Mouse (Mus musculus): ENCODE data around the gene Neb.
A peak's percentile ranks its signal among the peaks of the same experiment; 100 is the strongest.

The Neb gene

GRCm38 (mm10) chr2:52378448-52378804 is at the start of gene Neb:
Gene Neb, minus strand, starts transcription at chr2:52378474.
- no peak for DNase-seq (ENCODE audit: low read depth)

DNA sequence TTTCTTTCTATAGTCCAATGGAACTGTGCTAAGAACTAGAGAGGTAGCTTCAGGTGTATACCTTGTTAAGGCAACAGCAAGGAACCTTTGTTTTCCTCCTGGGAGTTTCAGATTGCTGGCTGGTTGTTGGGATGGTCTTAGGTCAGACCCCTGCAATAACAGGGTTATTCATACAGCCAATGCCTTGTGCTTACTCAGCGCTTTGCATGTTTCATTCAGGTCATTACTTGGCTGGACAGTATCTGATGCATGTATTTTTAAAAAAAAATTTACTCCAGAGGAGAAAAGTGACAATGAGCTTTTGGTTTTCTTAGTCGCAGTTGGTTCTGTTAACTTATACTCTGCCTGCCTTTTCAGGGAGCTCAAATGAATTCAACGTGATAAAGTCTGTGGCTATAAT is 49.1 kb upstream of the Neb start:
- DNase-seq (ENCODE audit: low read depth), result no peak

DNA sequence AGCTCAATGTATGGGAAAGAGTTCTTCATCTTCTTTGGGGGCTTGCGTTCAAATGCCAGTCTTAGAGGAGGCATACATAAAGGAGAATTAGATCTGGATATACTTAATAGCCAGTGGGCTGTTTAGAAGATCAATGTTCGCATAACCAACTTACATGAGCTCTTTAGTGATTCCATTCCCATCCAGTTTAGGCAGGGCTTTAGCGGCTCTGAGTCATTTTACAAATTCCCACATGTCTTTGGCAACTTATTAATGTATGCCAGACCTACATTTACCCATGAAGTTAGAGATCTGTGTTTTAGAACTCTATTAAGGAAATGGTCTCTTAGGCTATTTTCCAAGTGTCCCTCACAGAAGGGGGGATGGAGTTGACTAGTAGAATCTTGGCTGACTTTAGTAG is 47.8 kb upstream of the Neb start:
- no peak for DNase-seq (ENCODE audit: low read depth)

DNA sequence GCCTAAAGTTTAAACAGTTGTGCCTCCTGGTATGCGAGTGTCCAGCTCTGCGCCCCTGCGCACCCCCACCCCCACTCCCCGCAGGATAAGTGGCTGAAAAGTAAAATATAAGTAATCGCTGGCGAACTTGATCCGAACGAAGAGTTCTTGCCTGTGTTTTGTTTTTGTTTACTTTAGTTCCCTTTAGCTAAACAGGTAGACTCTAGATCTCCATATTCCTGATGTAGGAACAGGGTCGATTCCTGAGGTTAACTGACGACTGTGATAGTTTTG is 47.2 kb upstream of the Neb start:
- no peak for DNase-seq (ENCODE audit: low read depth)

DNA sequence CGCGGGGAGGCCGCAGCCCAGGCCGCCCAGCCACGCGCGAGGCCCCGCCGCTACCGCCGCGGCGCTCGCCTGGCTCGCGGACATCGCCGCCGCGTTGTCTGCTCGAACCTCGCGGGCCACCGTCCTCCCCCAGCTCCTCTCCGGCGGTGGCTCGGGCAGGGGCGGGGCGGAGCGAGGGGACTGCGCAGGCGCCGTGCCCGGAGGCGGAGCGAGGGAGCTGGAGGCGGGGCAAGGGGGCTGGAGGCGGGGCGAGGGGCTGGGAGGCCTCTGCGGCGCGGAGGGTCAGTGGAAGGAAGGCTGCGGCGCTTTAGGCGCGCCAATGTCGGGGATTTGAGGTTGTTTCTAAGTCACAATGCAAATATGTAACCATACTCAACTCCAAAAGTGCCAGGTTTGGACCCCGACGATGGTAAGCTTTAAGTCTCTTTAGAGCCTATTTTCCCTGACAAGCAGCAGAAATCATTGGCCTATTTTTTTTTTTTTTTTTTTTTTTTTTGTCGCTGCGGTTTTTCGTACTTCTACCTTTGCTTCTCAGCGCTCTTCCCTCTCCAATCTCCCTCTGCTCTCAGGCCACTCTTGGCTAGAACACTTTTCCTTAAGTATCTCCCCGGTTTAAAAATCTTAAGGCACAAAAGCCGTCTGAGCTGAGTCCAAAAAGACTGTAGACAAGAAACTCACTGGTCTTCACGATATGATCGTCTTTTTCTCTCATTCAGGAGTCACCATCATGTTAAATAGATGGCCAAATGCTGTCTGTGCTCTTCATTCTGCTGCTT is 46.7 kb upstream of the Neb start, which contains the start of gene Arl5a:
Gene Arl5a (minus strand): TSS at position 155 of the 776 bp plus-strand sequence.
- DNase-seq (ENCODE audit: low read depth), result peak; percentile 94

- DNase-seq (ENCODE audit: low read depth), result peak; percentile 66
Measured at GRCm38 (mm10) chr2:52424248-52424728, 46.0 kb upstream of the Neb start.

DNA sequence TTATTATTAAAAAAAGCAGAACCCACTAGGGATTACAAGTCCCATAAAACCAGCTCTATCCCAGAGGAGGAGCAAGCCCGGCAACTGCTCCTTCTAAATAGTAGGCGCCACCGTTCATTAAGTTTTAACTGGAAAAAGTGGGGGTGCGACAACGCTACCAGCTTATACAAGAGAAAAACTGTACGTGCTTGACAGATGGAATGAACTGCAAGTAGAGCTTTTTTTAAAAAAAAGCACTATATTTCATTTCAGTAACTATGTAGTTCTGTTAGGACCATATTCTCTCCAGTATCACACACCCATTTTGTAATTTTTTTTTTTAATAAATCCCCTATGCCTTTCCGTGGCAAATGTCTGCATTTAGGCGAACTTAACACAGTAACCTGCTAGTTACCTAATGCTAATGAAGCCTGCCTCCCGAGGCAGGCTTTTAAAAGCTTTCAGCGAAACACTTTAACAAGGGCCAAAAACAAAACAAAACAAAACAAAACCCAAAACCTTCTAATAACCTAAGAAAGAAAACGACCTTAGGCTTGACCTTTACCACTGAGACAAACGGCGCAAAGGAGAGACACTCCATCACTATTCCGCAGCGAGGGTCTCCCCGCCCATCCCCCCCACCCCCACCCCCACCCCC is 45.5 kb upstream of the Neb start:
- peak; percentile 22 for DNase-seq (ENCODE audit: low read depth)

GRCm38 (mm10) chr2:52422871-52423610 is 44.8 kb upstream of the Neb start:
- DNase-seq (ENCODE audit: low read depth), result no peak

DNA sequence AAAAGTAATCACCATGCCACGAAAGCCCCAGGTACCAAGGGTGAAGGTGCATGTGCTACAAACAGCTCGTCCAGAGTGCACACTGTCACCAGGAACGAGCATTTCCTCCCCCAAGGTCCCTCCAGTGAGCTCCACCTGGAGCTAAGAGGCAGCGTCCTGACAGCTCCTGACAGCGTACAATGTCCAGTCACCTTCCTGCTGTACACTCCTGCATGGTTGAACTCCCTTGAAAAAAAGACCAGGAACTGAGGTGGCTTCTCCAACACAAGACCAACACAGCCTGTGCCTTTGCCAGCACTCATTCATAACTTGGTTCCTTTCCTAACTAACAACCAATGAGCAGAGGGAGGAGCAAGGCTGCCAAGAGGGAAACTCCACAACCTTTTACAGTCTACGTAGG is 42.9 kb upstream of the Neb start:
- DNase-seq (ENCODE audit: low read depth), result peak; percentile 39

DNA sequence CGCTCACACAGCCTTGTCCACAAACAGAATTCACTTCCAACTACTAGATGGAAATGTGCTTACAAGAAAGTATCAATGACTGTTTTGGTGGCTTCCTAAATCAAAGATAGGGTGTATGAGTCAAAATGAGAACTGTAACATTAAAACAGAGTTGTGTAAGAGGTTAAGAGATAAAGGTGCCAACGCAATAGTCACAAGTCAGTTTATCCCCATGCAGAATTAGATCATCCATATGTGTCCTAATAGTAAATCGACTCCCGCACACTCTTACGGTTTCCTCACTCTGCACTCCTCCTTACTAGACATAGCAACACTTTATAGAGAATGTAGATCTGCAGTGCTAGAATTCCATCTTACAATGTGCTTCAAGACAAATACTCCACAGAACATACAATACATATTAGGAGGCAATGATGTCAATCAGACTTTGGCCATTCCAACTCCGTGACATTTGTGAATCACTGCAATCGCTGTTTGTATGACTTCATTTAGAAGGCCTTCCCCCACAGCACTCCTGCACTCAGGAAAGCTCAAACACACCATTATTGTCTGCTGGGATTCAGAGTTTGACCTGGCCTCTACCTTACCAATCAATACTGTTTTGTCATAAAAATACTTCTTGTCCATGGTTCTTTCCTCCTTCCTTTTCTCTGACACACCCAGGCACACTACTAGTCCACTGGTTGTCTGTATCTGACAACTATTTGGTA is 41.9 kb upstream of the Neb start:
- DNase-seq (ENCODE audit: low read depth), result no peak

DNA sequence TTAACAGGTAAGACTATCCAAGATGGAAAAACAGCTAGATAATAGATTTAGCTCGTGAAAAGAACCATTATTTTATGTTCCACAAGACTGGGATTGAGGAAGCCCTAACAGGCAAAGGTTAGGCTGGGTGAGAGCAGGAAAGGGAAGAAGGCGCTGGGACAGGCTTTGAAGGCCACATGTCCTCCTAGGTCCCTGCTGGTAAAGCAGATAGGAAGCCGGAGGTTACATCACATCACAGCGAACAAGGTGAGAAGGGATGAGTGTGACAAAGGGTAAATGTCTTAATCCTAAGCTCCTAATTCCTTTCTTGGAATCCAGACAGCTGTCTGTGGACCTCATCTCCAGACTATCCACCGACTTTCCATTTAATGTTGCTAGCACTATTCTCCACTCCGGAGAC is 41.0 kb upstream of the Neb start:
- DNase-seq (ENCODE audit: low read depth), result no peak

DNA sequence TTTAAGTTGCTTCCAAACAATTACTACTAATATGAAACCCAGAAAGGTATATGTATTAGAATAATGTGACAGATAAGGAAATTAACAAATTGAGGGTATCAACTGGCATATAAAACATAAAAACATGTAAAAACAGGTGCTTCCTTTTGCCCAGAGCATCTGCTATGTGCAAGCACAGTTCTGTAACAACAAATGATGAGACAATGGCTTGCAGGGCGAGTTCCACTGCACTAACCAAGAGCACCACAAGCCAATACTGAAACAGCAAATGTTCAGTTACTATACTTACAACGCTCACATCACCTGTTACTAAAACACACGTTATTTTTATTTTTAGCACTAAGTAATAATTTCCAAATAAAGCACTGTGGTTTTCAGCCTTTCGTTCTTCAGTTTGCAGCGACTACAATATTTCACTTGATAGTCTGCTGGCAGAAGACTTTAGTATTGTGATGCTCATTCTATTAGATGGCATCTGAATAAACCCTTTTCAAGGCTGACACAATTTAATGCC is 34.3 kb upstream of the Neb start:
- DNase-seq (ENCODE audit: low read depth), result no peak

- DNase-seq (ENCODE audit: low read depth), result peak; percentile 74
Measured at GRCm38 (mm10) chr2:52406480-52406879, 28.2 kb upstream of the Neb start.

DNA sequence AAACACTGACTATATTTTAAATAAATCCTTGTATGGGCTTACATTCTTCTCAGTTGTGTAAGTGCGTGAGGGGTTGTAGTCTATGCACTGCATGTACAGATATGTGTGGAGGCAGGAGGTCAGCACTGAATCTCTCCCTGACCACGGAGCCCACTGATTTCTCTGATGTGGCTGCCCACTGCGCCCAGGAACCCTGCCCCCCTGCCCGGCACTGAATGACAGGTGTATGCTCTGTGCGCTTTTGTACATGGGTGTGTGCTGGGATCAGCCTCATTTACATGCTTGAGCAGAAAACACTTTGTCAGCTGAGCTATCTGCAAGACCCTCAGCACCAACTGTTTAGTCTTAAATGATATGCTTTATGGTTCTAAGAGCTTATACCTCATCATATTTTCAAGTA is 27.0 kb upstream of the Neb start:
- DNase-seq (ENCODE audit: low read depth), result no peak

DNA sequence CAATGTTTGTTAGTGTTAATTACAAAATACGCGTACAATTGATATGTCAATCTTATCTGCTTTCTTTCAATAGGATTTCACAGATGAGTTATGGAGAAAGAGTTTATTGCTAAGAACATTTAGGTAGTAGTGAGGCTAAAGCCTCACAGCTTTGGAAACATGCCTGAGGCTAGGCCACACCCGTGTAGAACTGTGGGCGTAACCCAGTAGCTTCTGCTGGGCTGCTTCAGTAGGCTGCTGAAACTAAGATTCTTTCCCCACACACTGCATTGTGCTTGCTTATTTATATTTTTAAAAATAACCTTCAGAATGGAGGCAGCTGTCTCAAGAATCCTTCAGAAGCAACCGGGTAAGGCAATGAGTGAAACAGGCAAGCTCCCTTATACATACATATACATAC is 16.3 kb upstream of the Neb start:
- DNase-seq (ENCODE audit: low read depth), result no peak

DNA sequence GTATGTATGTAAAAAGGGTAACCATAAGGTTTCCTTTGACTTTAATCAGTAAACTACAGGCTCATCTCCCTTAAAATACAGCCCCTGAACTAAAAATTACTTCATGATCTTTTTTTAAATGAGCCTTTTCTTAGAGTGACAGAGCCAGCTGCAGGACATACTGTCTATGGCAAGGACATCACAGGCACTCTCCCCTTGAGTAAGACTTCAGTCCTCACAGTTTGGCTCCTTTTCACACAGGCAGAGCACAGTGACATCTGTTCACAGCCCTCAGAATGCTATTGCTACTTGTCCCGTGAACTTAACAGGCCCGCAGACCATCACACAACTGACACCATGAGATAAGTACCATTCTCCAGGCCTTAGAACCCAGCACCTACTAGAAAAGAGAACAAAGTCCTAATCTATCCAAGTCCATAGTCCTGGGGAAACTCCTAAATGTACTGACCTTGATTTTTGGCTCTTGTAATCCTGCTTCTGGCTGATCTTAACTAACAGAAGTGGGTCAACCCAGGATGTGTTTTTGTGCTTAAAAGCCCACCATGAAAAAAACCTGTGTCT is 12.2 kb upstream of the Neb start:
- DNase-seq (ENCODE audit: low read depth), result no peak

DNA sequence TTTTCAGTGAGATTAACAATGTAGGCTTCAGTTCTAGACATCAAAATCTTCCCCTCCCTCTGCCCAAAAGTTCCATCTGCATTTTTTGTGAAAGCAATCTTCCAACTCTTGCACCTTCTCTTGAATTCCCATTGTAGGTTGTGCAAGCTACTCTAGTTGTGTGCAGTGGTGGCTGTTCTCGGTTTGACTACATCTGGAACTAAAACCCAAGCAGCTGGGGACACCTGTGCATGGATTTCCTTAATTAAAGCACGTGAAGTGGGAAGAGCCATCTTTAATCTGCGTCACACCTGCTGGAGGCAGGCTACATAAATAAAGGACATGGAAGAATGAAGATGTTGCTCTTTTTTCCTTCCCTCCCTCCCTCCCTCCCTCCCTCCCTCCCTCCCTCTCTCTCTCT is 11.7 kb upstream of the Neb start:
- no peak for DNase-seq (ENCODE audit: low read depth)

- no peak for DNase-seq (ENCODE audit: low read depth)
Measured at GRCm38 (mm10) chr2:52386451-52386850, 8.2 kb upstream of the Neb start.

GRCm38 (mm10) chr2:52386037-52386436 is 7.8 kb upstream of the Neb start:
- DNase-seq (ENCODE audit: low read depth), result no peak

DNA sequence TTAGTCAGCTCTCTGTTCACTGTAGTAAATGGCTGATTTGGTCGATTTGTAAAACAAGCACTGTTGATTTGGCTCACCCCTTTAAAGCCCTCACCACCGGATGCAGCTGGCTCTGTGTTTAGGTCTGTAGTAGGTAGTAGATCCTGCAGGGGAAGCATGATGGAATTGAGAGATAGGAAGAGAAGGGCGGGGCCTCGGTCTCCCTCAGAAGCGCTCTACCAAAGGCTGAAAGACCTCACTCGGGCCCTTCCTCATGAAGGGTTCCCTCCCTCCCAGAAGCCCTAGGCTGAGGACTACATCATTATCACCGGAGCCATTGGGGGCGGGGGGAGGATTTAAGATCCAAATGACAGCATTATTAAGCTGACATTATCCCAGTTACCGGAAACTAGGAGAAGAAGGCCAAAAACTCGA is 581 bp upstream of the Neb start:
- DNase-seq (ENCODE audit: low read depth), result peak; percentile 70

DNA sequence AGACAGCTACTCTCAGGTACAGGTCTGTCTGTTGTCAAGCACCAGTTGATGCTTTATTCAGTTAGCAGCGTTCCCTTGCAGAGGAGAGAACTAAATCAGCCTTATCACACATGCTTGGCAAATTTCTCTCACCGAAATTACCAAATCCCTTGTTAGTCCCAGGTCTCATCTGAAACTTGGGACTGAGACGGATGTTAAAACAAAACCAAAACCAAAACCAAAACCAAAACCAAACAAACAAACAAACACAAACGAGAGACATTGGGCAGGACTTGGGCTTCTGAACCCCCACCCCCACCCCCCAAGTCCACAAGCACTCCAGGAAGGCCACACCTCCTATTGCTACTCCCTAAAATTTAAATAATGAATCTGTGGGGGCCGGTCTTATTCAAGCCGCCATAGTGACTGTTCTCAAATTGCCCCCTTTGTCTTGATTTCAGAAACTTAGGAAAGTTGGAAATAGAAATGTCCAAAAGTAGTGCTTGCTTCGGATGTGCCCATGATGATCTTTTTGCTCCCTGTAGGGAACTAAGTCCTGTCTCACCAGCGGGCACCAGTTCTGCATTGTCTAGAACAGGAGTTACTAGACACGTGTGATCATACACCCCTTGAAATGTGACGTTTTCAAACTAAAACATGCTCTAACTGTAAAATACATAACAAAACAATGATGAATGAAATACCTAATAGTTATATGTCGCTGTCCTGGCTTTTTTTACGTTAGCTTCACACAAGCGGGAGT is 397 bp downstream of the Neb start:
- no peak for DNase-seq (ENCODE audit: low read depth)
